Mouse (Mus musculus): Measurements from ENCODE around the gene Cyp2b10.
"Not testable (repeated sequence)": the region's sequence is repeated elsewhere in the genome, so short reads cannot be mapped to it uniquely, and the experiment has no call there.

Gene Cyp2b10

DNA sequence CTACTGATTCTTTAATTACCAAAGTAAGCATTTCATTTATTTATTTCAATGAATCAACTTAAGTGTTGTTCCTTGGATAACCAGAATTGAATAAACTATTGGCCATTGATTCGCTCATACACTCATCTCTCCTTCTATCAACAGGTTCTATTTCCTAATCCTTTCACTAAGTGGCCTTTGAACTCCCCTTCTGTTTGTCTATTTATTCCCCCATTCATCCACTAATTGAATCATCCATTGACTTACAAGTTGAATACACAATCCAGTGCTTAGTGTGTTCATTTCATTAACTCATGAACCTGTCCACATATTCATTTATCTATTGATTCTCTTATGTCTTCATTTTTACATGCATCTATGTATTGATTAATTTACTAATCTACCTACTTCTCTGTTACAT lies 18.7 kb downstream of the Cyp2b10 start:
- DNase-seq (ENCODE audit: low spot score) = no peak

DNA sequence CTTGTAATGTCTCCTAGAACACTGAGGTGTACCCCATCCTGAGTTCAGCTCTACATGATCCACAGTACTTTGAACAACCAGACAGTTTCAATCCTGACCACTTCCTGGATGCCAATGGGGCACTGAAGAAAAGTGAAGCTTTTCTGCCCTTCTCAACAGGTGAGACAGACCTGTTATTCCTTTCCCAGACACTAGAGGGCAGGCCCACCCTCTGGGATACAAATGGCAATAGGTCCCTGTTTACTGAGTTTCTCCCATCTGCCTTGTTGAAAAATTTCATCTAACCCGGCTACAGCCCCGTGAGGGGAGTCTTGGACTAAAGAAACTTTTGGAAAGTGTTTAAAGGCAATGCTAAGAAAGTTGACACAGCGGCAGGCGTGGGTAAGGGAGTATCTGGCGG lies 19.9 kb downstream of the Cyp2b10 start:
- DNase-seq (ENCODE audit: low spot score) = not testable (repeated sequence)

DNA sequence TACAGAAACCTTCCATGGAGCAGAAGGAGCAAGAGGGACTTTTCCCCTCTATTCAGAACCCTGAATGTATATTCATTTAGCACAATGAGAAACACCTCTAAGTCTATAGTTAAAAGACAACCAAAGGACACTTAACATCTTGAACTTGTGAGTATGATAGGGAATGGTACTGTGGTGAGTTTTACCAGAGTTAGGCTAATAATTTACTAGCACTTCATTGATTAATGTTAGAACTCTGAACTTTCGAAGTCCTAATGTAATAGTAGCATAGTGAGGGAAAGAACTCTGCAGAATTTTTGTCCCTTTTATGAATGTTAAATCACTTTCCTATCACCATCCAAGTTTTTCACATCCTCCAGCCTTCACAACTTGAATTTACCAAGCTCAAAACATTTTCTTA lies 22.0 kb downstream of the Cyp2b10 start:
- DNase-seq (ENCODE audit: low spot score) = no peak

DNA sequence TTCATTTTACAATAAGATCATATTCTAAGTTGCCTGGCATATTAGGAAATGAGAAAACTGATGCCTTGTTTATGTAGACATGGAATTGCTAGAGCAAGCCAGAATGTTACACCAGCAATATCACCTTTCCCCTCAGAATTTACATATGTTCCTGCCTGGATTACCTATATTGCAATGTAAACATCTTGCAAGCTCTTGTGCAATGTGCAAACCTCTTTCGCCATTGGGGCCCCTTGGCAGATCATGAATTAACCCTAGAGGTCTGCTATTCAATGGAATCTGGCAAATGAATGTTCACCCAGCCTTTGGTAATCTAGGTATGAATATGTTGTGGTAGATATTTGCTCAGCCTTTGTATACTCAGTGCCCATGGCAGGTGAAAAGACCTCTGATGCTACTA lies 47.9 kb downstream of the Cyp2b10 start:
- no peak for DNase-seq (ENCODE audit: low spot score)
